Mouse (Mus musculus) forebrain, embryonic 15.5 days (tissue): ENCODE results near the gene Pmel. TPM values are rescaled to one million over a fixed set of nuclear protein-coding genes. Genes with fewer than 3 reads are reported as not detected.

Experiments
- ATAC-seq: fragments of 200-750 bp; cut with Nextera tagmentation; replicated peaks from 2 replicates; pipeline ENCODE4 v1.8.0; 2017; ENCODE audit warnings: mild to moderate bottlenecking, moderate TSS enrichment, moderate library complexity
- H3K27ac ChIP-seq: fragments of 300-500 bp; sonication (generic); replicated peaks from 2 replicates; pipeline ENCODE4 v1.5.1; 2015; ENCODE audit warnings: mild to moderate bottlenecking, inconsistent platforms
- H3K27me3 ChIP-seq: fragments of 300-500 bp; sonication (generic); 2 replicates; pipeline ENCODE4 v1.6.1; 2015; ENCODE audit warnings: inconsistent platforms
- H3K36me3 ChIP-seq: fragments of 300-500 bp; sonication (generic); 2 replicates; pipeline ENCODE4 v1.6.1; 2015; ENCODE audit warnings: mild to moderate bottlenecking, inconsistent platforms
- H3K4me1 ChIP-seq: fragments of 300-500 bp; sonication (generic); 2 replicates; pipeline ENCODE4 v1.6.1; 2015; ENCODE audit warnings: inconsistent platforms
- H3K4me2 ChIP-seq: fragments of 300-500 bp; sonication (generic); replicated peaks from 2 replicates; pipeline ENCODE4 v1.6.1; 2015; ENCODE audit warnings: mild to moderate bottlenecking, inconsistent platforms
- H3K4me3 ChIP-seq: fragments of 300-500 bp; sonication (generic); 2 replicates; pipeline ENCODE4 v1.5.1; 2015; ENCODE audit warnings: mild to moderate bottlenecking, inconsistent platforms
- H3K9ac ChIP-seq: fragments of 300-500 bp; sonication (generic); replicated peaks from 2 replicates; pipeline ENCODE4 v1.6.1; 2015; ENCODE audit warnings: mild to moderate bottlenecking, inconsistent platforms
- H3K9me3 ChIP-seq: fragments of 300-500 bp; sonication (generic); 2 replicates; pipeline ENCODE4 v1.6.1; 2016; ENCODE audit warnings: inconsistent platforms
- WGBS: fragments of 180-500 bp; shearing (Covaris S2); methylation state at CpG from one replicate; pipeline ENCODE4 v1.1.7; 2015; ENCODE audit warnings: mixed read lengths; 5-methylcytosine and 5-hydroxymethylcytosine counted together
- polyA plus RNA-seq: library from polyadenylated mRNA; unstranded; fragments of >200 nt; fragmentation: Nextera tagmentation; extraction: Ambion mirVana; gene quantifications from 2 replicates; pipeline ENCODE4 v1.2.1, GENCODE M21; 2015

Gene Pmel
- polyA plus RNA-seq, 1 experiment from 2014 or later, result 0.33 TPM

DNA sequence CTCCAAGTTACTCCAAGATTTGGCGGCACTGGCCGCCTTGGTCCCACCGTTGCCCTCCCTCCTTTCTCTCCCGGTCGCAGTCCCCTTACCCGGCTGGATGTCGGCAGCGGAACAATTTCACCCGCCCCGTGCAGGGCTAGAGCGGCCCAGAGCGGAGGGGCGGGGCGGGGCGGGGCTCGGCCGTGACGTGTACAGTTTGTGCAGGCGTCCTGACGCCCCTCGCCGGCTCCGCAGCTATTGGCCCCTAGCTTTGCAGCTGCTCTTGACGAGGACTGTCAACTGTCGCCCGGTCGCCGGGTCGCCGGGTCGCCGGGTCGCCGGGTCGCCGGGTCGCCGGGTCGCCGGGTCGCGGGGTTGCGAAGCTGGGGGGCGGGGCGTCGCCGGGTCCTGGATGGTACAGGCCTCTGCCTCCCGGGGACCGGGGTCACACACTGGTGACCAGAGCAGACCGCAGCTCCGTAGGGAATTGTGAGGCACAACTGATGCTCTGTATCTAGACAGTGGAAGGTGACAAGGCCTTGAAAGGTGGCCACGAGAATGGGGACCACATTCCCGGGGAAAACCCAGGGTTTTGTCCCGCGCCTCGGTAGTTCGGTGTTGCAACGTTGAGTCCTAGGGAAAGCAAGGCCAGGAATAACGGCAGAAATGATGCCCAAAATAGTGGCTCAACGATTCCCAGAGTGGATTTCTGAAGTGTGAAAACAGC lies 30.1 kb upstream of the Pmel start, which contains the start of gene Suox:
Suox (minus strand) TSS at position 311 of the 706 bp plus-strand sequence.
- peak within 1 kb of the TSS; percentile 51 for H3K9ac ChIP-seq

DNA sequence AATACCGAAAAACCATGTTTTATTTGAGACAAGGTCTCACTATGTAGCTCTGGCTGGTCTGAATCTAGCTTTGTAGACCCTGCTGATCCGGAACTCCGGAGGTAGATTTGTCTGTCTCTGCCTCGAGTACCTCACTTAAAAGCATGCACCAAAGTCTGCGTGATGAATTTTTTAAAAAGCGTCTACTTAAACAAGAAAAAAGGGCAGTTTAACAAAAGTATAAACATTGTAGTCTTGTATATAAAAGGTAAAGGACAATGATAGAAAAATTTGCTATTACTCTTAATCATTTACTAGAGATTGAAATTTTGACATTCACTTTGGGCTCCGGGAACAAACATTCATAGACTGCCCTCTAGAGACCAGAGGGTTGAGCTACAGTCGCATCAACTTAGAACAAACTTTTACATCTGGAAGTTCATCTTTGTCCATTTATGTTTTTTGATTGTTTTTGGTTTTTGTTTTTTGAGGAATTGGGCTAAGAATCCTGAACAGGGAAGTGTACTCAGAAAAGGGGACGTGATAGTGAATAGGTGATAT lies 29.5 kb upstream of the Pmel start:
- WGBS, result 2% methylated on average over 9 of the region's 9 CpGs
- Histone ChIP-seq H3K4me3 (peak overlapping the region; percentile 70), H3K9me3 (no peaks in the 10 kb centered on the region), H3K36me3 (peaks cover 13% of the 10 kb centered on the region), H3K4me2 (peak overlapping the region; percentile 92), H3K4me1 (peaks cover 16% of the 10 kb centered on the region), H3K9ac (peak overlapping the region; percentile 51), H3K27me3 (no peaks in the 10 kb centered on the region), H3K27ac (peak overlapping the region; percentile 75)
- ATAC-seq, result no peak

More for the DNA sequence above, 30.1 kb upstream of the Pmel start, which contains the start of gene Suox:
- Histone ChIP-seq H3K4me3 (peak within 1 kb of the TSS; percentile 70), H3K36me3 (peaks cover 10% of the 10 kb centered on the region), H3K27ac (peak within 1 kb of the TSS; percentile 75), H3K4me2 (peak within 1 kb of the TSS; percentile 92), H3K9me3 (no peaks in the 10 kb centered on the region), H3K27me3 (no peaks in the 10 kb centered on the region), H3K4me1 (peaks cover 20% of the 10 kb centered on the region)
- WGBS, result under 1% methylated on average over 60 of the region's 60 CpGs
- ATAC-seq, result peak; percentile 95

DNA sequence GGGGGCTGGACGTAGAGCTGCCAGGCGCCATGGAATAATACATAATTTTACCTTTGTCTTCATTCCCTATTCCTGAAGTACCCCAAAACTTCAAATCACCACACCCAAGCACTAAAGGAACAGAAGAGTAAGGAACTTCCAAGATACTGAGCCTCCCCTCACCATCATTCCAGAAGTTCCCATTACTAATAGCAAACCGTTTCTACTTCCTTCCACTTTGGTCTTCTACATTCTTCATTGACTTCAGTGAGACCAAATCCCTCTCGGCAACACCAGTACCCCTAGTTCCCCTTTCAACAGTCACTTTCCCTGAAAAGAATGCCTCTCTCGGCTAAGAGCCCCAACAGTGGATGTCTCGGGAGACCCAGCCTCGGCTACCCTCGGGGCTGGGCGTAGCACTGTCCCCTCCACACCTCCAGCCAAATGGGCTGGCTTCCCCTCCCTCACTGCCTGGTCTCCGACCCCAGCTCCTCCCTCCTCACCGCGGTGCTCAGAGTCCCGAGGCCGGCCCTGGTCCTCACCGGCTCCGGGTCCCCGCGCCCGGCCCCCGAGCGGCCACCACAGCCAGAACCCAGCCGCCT lies 8.5 kb upstream of the Pmel start:
- Histone ChIP-seq H3K4me2 (peak overlapping the region; percentile 60), H3K4me1 (peaks cover 16% of the 10 kb centered on the region), H3K27ac (peak overlapping the region; percentile 99), H3K9me3 (no peaks in the 10 kb centered on the region), H3K27me3 (no peaks in the 10 kb centered on the region), H3K36me3 (no peaks in the 10 kb centered on the region), H3K4me3 (peak overlapping the region; percentile 96), H3K9ac (peak overlapping the region; percentile 97)
- under 1% methylated on average over 22 of the region's 22 CpGs for WGBS
- ATAC-seq, result no peak

DNA sequence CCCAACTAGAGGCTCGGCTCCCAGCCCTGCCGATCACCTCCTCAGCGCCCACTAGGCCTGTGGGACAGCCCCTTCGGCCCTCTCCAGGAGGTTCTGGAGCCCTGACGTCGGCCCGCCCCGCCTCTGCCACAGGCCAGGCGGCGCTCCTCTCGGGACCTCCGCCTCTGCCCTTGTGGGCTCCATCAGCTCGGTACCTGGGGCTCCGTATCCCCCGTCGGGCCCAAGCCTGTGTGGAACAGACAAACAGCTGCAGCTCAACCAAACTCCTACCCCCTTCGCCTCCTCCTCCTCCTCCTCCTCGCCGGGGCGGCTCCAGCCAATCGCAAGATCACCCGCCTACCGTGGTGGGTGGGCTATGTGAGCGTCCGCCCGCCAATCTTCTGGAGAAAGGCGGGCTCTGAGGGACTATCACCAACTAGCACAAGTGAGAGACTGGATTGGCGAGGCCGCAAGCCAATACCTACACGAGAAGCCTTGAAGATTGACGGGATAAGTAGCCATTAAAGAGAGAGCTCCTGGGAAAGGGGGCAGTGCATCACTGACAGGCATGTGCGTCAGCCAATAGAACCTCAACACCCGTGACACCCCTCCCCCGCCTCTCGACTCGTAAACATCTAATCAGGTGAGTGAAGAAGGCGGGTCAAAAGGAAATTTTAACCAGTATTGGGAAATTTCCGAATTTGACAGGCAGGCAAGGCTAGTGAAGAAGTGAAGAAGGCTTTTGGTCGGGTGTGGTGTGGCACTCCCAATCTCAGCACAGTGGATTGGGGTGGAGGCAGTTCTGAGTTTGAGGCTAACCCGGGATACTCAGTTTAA lies 7.8 kb upstream of the Pmel start, which contains the start of gene Rab5b:
Rab5b (minus strand) TSS at position 273 of the 816 bp plus-strand sequence.
- whole genome bisulfite sequencing, result 1% methylated on average over 38 of the region's 40 CpGs
- H3K4me2 ChIP-seq, result peak within 1 kb of the TSS; percentile 65
- H3K27me3 ChIP-seq, result no peaks in the 10 kb centered on the region
- peaks cover 16% of the 10 kb centered on the region for H3K4me1 ChIP-seq
- peak within 1 kb of the TSS; percentile 96 for H3K4me3 ChIP-seq
- ATAC-seq, result peak; percentile 99
- H3K36me3 ChIP-seq, result no peaks in the 10 kb centered on the region
- H3K27ac ChIP-seq, result peak within 1 kb of the TSS; percentile 99
- H3K9ac ChIP-seq, result peak within 1 kb of the TSS; percentile 97
- H3K9me3 ChIP-seq, result no peaks in the 10 kb centered on the region

DNA sequence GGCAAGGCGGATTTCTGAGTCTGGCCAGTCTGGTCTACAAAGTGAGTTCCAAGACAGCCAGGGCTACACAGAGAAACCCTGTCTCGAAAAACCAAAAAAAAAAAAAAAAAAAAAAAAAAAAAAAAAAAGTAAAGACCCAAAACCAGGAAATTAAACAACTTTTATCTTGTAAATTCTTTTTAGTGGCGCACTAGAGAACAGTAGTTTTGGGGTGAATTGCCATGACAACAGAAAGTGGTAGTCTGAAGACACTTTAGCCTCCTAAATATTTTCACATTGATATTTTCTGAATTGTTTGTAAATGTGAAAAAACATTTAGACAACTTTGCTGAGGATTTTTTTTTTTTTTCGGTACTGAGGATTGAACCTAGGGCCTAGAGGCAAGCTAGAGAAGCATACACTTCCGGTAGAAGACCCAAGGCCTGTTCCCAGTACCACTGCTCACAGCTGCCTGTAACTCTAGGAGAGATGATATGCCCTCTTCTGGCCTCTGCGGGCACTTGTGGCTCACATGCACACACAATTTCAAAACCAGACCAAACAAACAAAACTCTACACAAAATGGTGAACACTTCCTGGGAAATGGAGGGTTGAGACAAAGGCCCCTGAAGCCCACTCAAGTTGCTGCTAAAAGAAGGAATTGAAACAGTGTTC lies 6.8 kb upstream of the Pmel start:
- Histone ChIP-seq H3K4me2 (peak overlapping the region; percentile 65), H3K27ac (peak overlapping the region; percentile 90), H3K4me1 (peaks cover 16% of the 10 kb centered on the region), H3K36me3 (no peaks in the 10 kb centered on the region), H3K9ac (no peak overlapping the region), H3K4me3 (peak overlapping the region; percentile 96), H3K9me3 (no peaks in the 10 kb centered on the region), H3K27me3 (no peaks in the 10 kb centered on the region)
- no peak for ATAC-seq
- WGBS, result 82% methylated on average over 6 of the region's 6 CpGs

DNA sequence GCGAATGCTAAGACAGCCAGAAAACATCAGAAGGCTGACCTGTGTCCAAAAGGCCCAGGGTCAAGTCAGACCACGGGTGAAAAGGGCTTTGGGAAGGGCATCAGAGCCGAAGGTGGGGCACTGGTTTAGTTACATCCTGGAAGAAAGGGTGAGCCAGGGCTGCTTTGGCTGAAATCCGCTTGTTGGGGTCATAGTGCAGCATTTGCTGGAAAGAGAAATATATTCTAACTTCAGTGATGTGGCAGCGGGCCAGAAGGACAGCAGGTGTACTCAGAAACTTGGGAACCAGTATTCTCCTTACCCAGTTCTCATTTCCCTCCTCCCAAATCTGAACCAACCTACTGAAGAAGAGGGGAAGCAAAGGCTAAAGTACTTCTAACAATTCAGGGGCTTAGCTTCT lies 5.0 kb upstream of the Pmel start:
- Histone ChIP-seq H3K4me1 (peaks cover 17% of the 10 kb centered on the region), H3K9ac (no peak overlapping the region), H3K36me3 (no peaks in the 10 kb centered on the region), H3K4me3 (no peak overlapping the region), H3K9me3 (no peaks in the 10 kb centered on the region), H3K4me2 (no peak overlapping the region), H3K27ac (no peak overlapping the region), H3K27me3 (no peaks in the 10 kb centered on the region)
- ATAC-seq, result no peak
- WGBS, result 87% methylated on average over 5 of the region's 5 CpGs

DNA sequence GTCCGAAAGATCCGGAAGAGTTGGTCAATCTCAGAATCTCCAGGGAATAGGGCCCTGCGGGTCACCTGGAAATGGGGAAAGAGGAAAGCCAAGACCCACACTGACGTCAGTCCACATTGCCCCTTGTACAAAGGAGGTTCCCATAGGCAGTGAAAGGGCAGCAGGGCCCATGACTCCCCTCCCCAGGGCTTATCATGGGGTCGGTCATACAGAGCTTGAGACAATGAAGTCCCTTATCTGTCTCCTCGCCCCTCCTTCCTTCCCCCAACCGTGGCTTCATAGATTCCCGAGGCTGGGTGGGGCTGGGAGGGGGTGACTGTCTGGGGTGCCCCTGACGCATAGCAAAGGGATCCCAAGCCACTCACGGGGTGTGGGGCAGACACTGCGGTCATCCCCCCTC lies 4.4 kb upstream of the Pmel start:
- Histone ChIP-seq H3K9me3 (no peaks in the 10 kb centered on the region), H3K27ac (no peak overlapping the region), H3K36me3 (no peaks in the 10 kb centered on the region), H3K9ac (no peak overlapping the region), H3K4me2 (no peak overlapping the region), H3K27me3 (no peaks in the 10 kb centered on the region), H3K4me1 (peaks cover 18% of the 10 kb centered on the region), H3K4me3 (no peak overlapping the region)
- no peak for ATAC-seq
- WGBS, result 85% methylated on average over 11 of the region's 11 CpGs

DNA sequence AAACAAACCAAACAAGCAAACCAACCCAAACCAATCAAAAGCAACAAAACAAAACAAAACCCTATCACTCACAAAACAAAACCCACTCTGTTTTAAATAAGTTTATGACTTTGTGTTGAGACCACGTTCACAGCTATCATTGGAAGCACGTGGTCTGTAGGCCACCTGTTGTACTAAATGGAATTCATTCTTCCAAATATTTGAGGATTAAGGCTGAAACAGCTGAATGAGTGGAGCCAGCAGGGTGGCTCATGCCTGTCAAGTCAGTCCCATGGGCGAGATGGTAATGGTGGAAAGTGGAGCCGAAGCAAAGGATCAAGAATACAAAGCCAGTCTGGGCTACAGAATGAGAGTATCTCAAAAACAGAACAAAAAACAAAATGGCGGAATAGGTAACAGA lies 3.3 kb upstream of the Pmel start:
- Histone ChIP-seq H3K27me3 (no peaks in the 10 kb centered on the region), H3K36me3 (no peaks in the 10 kb centered on the region), H3K4me3 (no peak overlapping the region), H3K4me1 (peaks cover 16% of the 10 kb centered on the region), H3K9me3 (no peaks in the 10 kb centered on the region), H3K27ac (no peak overlapping the region), H3K4me2 (no peak overlapping the region), H3K9ac (no peak overlapping the region)
- ATAC-seq, result no peak
- WGBS, result 93% methylated on average over 5 of the region's 5 CpGs

DNA sequence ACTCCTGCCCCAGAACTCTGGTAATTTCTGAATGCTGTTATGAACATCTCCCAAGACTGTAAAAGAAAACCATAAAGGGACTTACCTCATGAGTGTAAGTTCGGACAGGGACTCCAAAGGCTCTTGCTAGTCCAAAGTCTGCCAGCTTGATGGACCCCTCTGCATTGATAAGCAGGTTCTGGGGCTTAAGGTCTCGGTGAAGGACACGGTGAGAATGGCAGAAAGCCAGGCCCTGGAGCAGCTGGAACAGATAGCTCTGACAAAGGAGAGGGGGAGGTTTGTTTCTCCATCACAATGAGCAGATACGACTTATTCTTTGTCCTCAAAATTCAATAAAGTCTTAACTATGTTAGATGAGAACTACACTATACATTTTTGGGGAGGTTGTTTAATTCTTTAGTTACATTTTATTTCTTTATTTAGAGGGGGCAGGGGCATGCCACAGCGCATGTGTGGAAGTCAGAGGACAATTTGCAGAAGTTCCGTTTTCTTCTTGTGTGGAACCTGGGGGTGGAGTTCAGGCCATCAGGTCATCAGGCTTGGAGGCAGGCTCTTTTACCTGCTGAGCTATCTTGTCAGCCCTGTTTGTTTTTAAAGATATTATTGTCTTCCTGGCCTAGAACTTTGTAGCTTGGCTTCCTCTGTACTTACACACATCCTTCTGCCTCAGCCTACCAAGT lies 1.5 kb upstream of the Pmel start:
- H3K36me3 ChIP-seq, result no peaks in the 10 kb centered on the region
- H3K9ac ChIP-seq, result no peak overlapping the region
- H3K4me1 ChIP-seq, result peaks cover 12% of the 10 kb centered on the region
- no peaks in the 10 kb centered on the region for H3K9me3 ChIP-seq
- no peak overlapping the region for H3K4me2 ChIP-seq
- no peak for ATAC-seq
- no peak overlapping the region for H3K27ac ChIP-seq
- WGBS, result 74% methylated on average over 6 of the region's 6 CpGs
- no peak overlapping the region for H3K4me3 ChIP-seq
- H3K27me3 ChIP-seq, result no peaks in the 10 kb centered on the region

DNA sequence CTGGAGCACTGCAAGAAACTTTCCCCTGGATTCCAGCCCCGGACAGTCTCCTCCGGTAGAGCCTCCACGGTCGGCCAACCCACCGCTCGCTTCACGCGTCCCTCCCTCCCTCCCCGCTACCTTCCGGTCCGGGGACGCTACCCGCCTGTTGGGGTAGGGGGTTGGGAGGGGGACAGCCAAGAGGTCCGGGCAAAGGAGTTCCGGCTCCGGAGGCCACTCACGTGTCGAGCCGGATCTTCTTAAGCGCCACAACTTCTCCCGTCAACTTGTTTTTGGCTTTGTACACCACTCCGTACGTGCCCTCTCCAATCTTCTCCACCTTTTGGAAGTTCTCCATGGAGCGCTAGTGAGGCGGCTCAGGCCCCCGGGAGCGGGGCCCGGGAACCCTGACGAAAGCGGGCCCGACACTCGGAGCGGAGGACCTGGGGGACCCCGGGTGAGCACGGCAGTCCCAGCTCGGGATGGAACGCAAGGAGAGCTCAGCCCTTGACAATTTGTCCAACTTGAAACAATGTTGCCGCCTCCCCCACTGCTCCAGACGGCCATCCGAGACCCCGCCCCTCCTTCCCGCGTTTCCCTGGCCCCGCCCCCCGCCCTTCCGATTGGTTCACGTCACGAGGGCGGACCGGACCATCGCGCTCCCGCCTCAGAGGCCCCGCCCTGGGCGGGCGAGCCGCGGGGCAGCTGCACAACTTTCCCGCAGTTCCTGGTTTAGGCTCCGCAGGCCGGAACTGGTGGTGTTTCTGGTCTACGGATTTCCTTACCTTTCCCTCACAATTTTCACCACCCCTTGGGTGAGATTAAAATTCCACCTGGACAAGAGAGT lies 709 bp downstream of the Pmel start, which contains the start of gene Cdk2:
Cdk2 (minus strand) TSS at position 541 of the 826 bp plus-strand sequence.
- H3K9me3 ChIP-seq, result no peaks in the 10 kb centered on the region
- peaks cover 12% of the 10 kb centered on the region for H3K4me1 ChIP-seq
- under 1% methylated on average over 59 of the region's 62 CpGs for WGBS
- H3K36me3 ChIP-seq, result no peaks in the 10 kb centered on the region
- peak; percentile 92 for ATAC-seq
- H3K4me2 ChIP-seq, result peak within 1 kb of the TSS; percentile 84
- peak within 1 kb of the TSS; percentile 75 for H3K27ac ChIP-seq
- H3K4me3 ChIP-seq, result peak within 1 kb of the TSS; percentile 69
- peak within 1 kb of the TSS; percentile 58 for H3K9ac ChIP-seq
- no peaks in the 10 kb centered on the region for H3K27me3 ChIP-seq
